Mouse (Mus musculus) heart, embryonic 14.5 days (tissue): ENCODE measurements around the gene Snrpc. TPM values are rescaled to one million over a fixed set of nuclear protein-coding genes. Genes with fewer than 3 reads are reported as not detected.

Experiments
- ATAC-seq: fragments of 200-750 bp; cut with Nextera tagmentation; 2 replicates; pipeline ENCODE4 v1.8.0; 2017; ENCODE audit warnings: low read depth, moderate TSS enrichment; ENCODE audit not compliant: insufficient number of reproducible peaks, insufficient read depth, low FRiP score
- H3K27ac ChIP-seq, 2 experiments: fragments of 200-500 bp in 1 of 2; fragments of 300-500 bp in 1 of 2; sonication (generic) in 1 of 2; replicated peaks in 1 of 2; 2 replicates each; pipeline ENCODE4 v1.5.1; 2012 to 2014; ENCODE audit warnings: low read depth in 2 of 2, low read length in 2 of 2, control low read depth in 1 of 2, mild to moderate bottlenecking in 1 of 2, mixed read lengths in 1 of 2; ENCODE audit not compliant: control insufficient read depth in 1 of 2, insufficient read depth in 1 of 2
- H3K27me3 ChIP-seq: fragments of 300-500 bp; sonication (generic); 2 replicates; pipeline ENCODE4 v1.6.1; 2014; ENCODE audit warnings: mild to moderate bottlenecking, low read length, control low read depth; ENCODE audit not compliant: control insufficient read depth, insufficient read depth
- H3K36me3 ChIP-seq: fragments of 300-500 bp; sonication (generic); 2 replicates; pipeline ENCODE4 v1.6.1; 2014; ENCODE audit warnings: mild to moderate bottlenecking, control low read depth, low read length, mixed read lengths; ENCODE audit not compliant: control insufficient read depth, insufficient read depth
- H3K4me1 ChIP-seq, 2 experiments: fragments of 200-500 bp in 1 of 2; fragments of 300-500 bp in 1 of 2; sonication (generic) in 1 of 2; 2 replicates each; pipeline ENCODE4 v1.6.1; 2012 to 2014; ENCODE audit warnings: low read length in 2 of 2, control low read depth in 1 of 2, mixed read lengths in 1 of 2; ENCODE audit not compliant: control insufficient read depth in 2 of 2, insufficient read depth in 2 of 2
- H3K4me2 ChIP-seq: fragments of 300-500 bp; sonication (generic); 2 replicates; pipeline ENCODE4 v1.6.1; 2014; ENCODE audit warnings: mild to moderate bottlenecking, low read length
- H3K4me3 ChIP-seq, 2 experiments: fragments of 200-500 bp in 1 of 2; fragments of 300-500 bp in 1 of 2; sonication (generic) in 1 of 2; 2 replicates each; pipeline ENCODE4 v1.5.1; 2012 to 2014; ENCODE audit warnings: low read length in 2 of 2, mild to moderate bottlenecking in 2 of 2, control low read depth in 1 of 2, low read depth in 1 of 2, moderate library complexity in 1 of 2; ENCODE audit not compliant: control insufficient read depth in 1 of 2, insufficient read depth in 1 of 2
- H3K9ac ChIP-seq: fragments of 300-500 bp; sonication (generic); 2 replicates; pipeline ENCODE4 v1.6.1; 2014; ENCODE audit warnings: mild to moderate bottlenecking, low read length
- H3K9me3 ChIP-seq: fragments of 300-500 bp; sonication (generic); 2 replicates; pipeline ENCODE4 v1.6.1; 2016; ENCODE audit warnings: low read length, control low read depth; ENCODE audit not compliant: control insufficient read depth
- WGBS: fragments of 180-500 bp; shearing (Covaris S2); extraction: QIAGEN DNeasy Blood & Tissue Kit; methylation state at CpG from one replicate; pipeline ENCODE4 v1.1.7; 2014; 5-methylcytosine and 5-hydroxymethylcytosine counted together
- polyA plus RNA-seq: library from polyadenylated mRNA; unstranded; fragments of >200 nt; fragmentation: Nextera tagmentation; extraction: Ambion mirVana; gene quantifications from 2 replicates; pipeline ENCODE4 v1.2.1, GENCODE M21; 2014

Gene Snrpc
- polyA plus RNA-seq, 1 experiment from 2014 or later, result 228 TPM

- Histone ChIP-seq H3K4me1 (peaks cover 30 to 43% of the 10 kb centered on the region in 2 experiments), H3K9me3 (no peaks in the 10 kb centered on the region), H3K9ac (peak overlapping the region; percentile 68), H3K4me2 (peak overlapping the region; percentile 77), H3K36me3 (peaks cover 10% of the 10 kb centered on the region), H3K4me3 (peak overlapping the region; percentile 28 to 35; a peak in 2 of 4 replicates), H3K27ac (peak overlapping the region; percentile 88), H3K27me3 (no peaks in the 10 kb centered on the region)
- WGBS, result 10% methylated on average over 6 of the region's 6 CpGs
- peak; percentile 54 for ATAC-seq
Measured at GRCm38 (mm10) chr17:27796780-27797179, 41.2 kb upstream of the Snrpc start.

- peak overlapping the region; percentile 68 for H3K9ac ChIP-seq
- H3K36me3 ChIP-seq, result peaks cover 10% of the 10 kb centered on the region
- peak overlapping the region; percentile 28 to 35 for H3K4me3 ChIP-seq
- H3K9me3 ChIP-seq, result no peaks in the 10 kb centered on the region
- H3K27ac ChIP-seq, result peak overlapping the region; percentile 88
- peak overlapping the region; percentile 77 for H3K4me2 ChIP-seq
- no peaks in the 10 kb centered on the region for H3K27me3 ChIP-seq
- ATAC-seq, result peak; percentile 42; the same call in 1 of the 2 replicates
- 3% methylated on average over 11 of the region's 11 CpGs for WGBS
- peaks cover 30 to 43% of the 10 kb centered on the region in 2 experiments for H3K4me1 ChIP-seq
Measured at GRCm38 (mm10) chr17:27797341-27797872, 40.5 kb upstream of the Snrpc start.

- Histone ChIP-seq H3K9me3 (no peaks in the 10 kb centered on the region), H3K4me1 (peaks cover 28 to 47% of the 10 kb centered on the region in 2 experiments), H3K27ac (peak overlapping the region; percentile 61 to 81), H3K27me3 (no peaks in the 10 kb centered on the region), H3K36me3 (no peaks in the 10 kb centered on the region), H3K4me3 (no peak overlapping the region), H3K9ac (peak overlapping the region; percentile 25; the same call in 1 of the 2 replicates), H3K4me2 (no peak overlapping the region)
- 49% methylated on average over 16 of the region's 16 CpGs for WGBS
- peak; percentile 14; the same call in 1 of the 2 replicates for ATAC-seq
Measured at GRCm38 (mm10) chr17:27799771-27800584, 38.0 kb upstream of the Snrpc start.

GRCm38 (mm10) chr17:27800710-27801648 lies 37.0 kb upstream of the Snrpc start:
- no peak overlapping the region for H3K4me3 ChIP-seq
- H3K36me3 ChIP-seq, result no peaks in the 10 kb centered on the region
- peaks cover 28 to 51% of the 10 kb centered on the region in 2 experiments for H3K4me1 ChIP-seq
- 78% methylated on average over 9 of the region's 9 CpGs for WGBS
- H3K9me3 ChIP-seq, result no peaks in the 10 kb centered on the region
- 0 out of 4 replicates have a peak overlapping the region, but pooled peaks of 1 of the 2 experiments have one; percentile 2 for H3K27ac ChIP-seq
- no peak for ATAC-seq
- H3K4me2 ChIP-seq, result no peak overlapping the region
- no peak overlapping the region for H3K9ac ChIP-seq
- no peaks in the 10 kb centered on the region for H3K27me3 ChIP-seq

GRCm38 (mm10) chr17:27803752-27804151 lies 34.2 kb upstream of the Snrpc start:
- H3K9ac ChIP-seq, result no peak overlapping the region
- 77% methylated on average over 4 of the region's 4 CpGs for WGBS
- no peak overlapping the region for H3K4me3 ChIP-seq
- peaks cover 6 to 27% of the 10 kb centered on the region in 2 experiments for H3K4me1 ChIP-seq
- ATAC-seq, result no peak
- H3K4me2 ChIP-seq, result no peak overlapping the region
- H3K36me3 ChIP-seq, result no peaks in the 10 kb centered on the region
- H3K27ac ChIP-seq, result no peak overlapping the region
- no peaks in the 10 kb centered on the region for H3K27me3 ChIP-seq
- H3K9me3 ChIP-seq, result no peaks in the 10 kb centered on the region

GRCm38 (mm10) chr17:27804156-27804690 lies 33.7 kb upstream of the Snrpc start:
- Histone ChIP-seq H3K4me1 (peaks cover 6 to 24% of the 10 kb centered on the region in 2 experiments), H3K36me3 (no peaks in the 10 kb centered on the region), H3K4me2 (no peak overlapping the region), H3K9ac (no peak overlapping the region), H3K9me3 (no peaks in the 10 kb centered on the region), H3K4me3 (no peak overlapping the region), H3K27me3 (no peaks in the 10 kb centered on the region), H3K27ac (no peak overlapping the region)
- no peak for ATAC-seq
- WGBS, result 55% methylated on average over 7 of the region's 7 CpGs
